ENCODE assay signal across 18 mouse cellular contexts in genomic region chr14:72778756-72779155, GRCm38 (mm10).
DNase-seq lines count a peak whose midpoint lies in the region; ATAC-seq lines count a peak whose summit lies in the region.
"Had no signal": no experiment of that assay in that cellular context is flagged by ENCODE, and none has a peak within 500 bp of the region (broad histone marks: within the 10 kb centered on the region; RNA-seq: fewer than 3 reads in every experiment).

No protein-coding gene starts in this region.

- DNase-seq in kidney, adult 18-20 months: peak; percentile 7
- DNase-seq in kidney, adult 11 months: no peak
- DNase-seq in kidney, adult 9 months: peak; percentile 13
- no peak for DNase-seq in kidney, postnatal 4 days
- DNase-seq in A20 (ENCODE audit: low read depth, low spot score): peak; percentile 61
- DNase-seq: adrenal gland, adult 8-10 months; adrenal gland, postnatal 14 days; adrenal gland, postnatal 36 days; cerebellum, adult 11-12 months; cerebellum, adult 2 months; cerebellum, adult 9-10 months; cerebellum, postnatal 10 days; cerebellum, postnatal 25 days; forebrain, postnatal 0 days had no signal

- ATAC-seq in inflammation-experienced regulatory T-cells, adult 6 months: no peak
- ATAC-seq: forebrain, embryonic 13.5 days; forebrain, embryonic 15.5 days; forebrain, postnatal 0 days; Patski had no signal

Comparison
In these comparisons a context has a peak if more than half of its experiments do, and no peak if none do; other contexts are left out.
1. DNase-seq: peak in kidney, adult 18-20 months (single experiment), kidney, adult 9 months (single experiment) and A20 (single experiment); none in kidney, adult 11 months (single experiment) and kidney, postnatal 4 days (0 of 2).